Mouse (Mus musculus) left cerebral cortex, postnatal 14 days (tissue): ENCODE measurements around the gene Ptprb. TPM values are rescaled to one million over a fixed set of nuclear protein-coding genes. Genes with fewer than 3 reads are reported as not detected.

Source experiments
- DNase-seq, 2 experiments: peaks; one replicate each; pipeline ENCODE4 v3.0.0; 2021 to 2022; ENCODE audit warnings: low spot score in 2 of 2, mixed read lengths in 1 of 2
- intact Hi-C: fragments of 180-260 bp; cut with DNase I; formaldehyde crosslinking; loops from one replicate; pipeline ENCODE4 v1.15.1; 2025
- total RNA-seq, 2 experiments: library from RNA; stranded (reverse); gene quantifications; 2 replicates each; pipeline ENCODE4 v1.2.3; 2021

The Ptprb gene
- total RNA-seq, 2 experiments from 2014 or later, result 23.5 to 25.5 TPM

DNA sequence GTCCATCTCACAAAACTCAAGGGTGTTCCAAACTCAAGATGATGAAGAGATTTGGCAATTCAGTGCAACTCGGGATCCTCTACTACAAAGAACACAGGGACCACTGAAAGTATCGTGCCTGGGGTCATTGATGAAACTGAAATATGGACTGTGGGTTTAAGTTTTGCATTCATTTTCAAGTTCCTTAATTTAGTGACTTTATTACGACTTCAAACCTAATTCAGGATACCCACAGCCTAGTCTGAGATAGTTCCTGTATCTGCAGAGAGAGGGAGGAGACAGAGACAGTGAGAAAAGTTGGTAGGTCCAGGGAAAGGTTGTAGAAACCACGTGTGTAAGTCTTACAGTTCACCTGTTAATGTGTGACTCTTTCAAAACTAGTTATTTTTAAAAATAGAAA is 15.2 kb downstream of the Ptprb start:
- intact Hi-C loops, result no loop called here

DNA sequence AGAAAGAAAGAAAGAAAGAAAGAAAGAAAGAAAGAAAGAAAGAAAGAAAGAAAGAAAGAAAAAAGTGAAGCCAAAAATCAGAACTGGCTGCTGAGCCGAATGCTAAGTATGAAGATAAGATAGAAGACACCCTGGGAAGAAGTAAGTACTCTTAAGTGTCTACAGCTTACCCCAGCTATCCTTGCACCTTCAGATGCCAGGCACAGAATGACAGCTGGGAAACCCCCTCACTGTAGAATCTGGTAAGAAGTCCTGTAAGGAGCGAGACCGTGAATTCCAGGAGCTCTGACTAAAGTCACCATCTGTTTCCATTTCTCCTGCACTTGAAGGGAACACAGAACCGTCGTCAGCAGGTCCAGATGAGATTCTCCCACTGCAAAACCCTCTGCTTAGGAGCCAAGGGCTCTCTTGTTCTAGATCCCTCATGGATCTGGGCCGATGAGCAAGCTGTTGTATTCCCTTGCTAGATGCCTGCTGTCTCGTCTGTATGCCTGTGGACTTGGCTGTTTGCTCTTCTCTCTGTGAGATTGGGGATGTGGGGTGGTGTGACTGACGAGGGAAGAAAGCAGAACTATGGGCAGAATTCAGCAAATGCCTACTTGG is 15.9 kb downstream of the Ptprb start:
- peak; percentile 53 to 78 for DNase-seq
- intact Hi-C loops, result no loop called here

More for the DNA sequence above, 15.2 kb downstream of the Ptprb start:
- DNase-seq, result no peak

DNA sequence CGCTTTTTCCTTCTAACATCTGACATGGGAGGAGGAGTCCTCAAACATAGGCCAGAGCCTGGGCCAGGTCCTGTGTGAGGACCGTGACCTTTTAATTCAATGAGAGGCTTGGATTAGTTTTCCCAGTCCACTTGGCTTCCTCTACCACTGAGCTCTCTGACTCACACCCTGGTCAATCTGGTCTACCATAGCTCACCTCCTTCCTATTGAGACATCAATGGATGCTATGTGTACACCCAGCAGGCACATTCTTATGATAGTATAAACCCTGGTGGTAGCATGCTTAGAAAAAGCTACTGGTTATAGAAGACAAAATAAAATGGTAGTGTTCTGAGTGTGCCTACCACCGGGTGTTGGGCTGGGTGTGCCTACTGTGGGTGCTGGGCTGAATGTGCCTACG is 21.1 kb downstream of the Ptprb start:
- intact Hi-C loops, result no loop called here
- no peak for DNase-seq

DNA sequence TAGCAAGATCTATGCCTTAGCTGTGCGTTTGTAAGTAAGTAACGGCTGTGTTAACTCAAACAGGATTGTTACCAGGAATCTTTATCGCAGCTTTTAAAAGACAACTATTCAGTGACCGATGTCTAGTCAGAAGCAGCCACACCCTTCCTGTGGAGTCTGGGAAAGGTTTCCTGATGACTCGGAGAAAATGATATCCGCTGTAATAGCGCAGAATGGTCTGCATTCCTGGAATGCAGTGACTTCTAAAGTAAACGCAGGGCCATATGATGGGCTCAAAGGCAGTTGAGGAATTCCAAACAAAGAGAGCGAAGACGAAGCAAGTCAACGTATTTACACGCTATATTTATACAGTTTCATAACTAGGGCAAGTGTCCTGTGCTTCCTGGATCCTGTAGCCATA is 22.5 kb downstream of the Ptprb start:
- intact Hi-C loops, result no loop called here
- no peak for DNase-seq

DNA sequence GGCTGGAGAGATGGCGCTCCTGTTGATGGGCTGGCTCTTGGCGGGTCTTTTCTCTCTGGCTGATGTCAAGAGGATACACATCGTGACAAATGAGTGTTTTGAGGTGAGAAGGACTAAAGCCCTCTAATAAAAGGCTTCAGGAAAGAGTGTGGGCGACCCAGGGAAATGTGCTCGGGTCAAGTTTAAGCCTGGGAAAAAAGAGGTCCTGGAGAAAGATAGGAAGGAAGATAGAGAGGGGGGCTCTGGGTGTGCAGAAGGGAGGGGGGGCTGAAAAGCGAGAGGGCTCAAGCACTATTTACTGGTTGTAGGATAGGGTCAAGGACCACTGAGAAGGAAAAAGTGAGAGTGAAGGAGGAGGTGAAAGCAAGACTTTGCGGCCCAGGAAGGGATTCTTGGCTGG is 25.5 kb downstream of the Ptprb start:
- intact Hi-C loops, result no loop called here
- DNase-seq, result no peak

DNA sequence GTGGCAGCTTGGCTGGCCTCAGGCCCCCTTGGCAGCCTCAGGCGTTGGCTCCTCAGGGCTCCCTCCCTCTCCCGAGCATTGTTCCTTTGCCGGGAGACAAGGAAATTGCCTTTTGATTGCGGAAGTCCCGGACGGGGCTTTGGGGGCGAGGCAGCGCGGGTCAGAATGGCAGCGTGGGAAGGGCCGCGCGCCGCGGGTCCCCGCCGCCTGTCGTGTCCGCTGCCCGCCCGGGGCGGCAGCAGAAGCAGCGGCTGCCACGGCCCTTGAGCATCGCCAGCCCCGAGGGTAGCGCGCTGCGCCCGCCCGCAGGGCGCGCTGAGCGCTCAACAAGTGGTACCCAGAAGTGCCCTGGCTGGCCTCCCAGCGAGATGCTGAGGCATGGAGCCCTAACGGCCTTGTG is 25.9 kb downstream of the Ptprb start:
- intact Hi-C loops, result no loop called here
- peak; percentile 2 to 7 for DNase-seq

DNA sequence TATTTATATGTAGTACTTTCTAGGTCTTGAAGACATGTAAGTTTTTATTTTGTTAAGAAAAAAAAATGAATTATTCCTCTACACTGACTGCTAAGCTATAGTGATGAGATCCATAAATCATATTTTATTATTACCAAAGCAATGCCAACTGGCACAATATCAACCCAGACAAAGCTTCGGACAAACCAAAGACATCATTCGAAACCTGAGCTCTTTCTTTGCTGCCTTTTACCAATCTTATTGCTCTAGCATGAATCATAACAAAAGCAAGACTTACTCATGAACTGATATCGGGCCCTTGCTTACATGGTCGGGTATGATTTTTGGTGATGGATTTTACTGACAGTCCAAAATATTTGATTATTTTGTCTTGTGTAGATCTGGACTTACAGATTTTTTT is 29.0 kb downstream of the Ptprb start:
- DNase-seq, result no peak
- intact Hi-C loops, result no loop called here

DNA sequence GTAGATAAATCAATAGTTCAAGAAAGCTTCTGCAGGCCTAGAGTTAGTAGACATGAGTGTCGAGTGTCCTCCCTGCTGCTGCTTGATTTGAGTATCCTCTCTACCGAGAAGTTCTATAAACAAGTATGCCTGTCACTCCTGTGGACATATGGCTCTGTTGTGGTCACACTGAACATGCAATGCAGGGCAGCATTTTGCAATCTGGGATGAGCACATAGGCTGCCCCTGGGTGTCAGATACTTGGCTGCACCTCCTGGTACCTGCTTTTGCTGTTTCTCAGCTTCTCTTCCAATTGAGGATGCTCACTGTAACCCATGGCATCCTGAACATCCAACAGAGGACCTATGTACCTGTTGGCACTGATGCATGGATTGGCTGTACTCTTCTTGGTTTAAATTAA is 34.1 kb downstream of the Ptprb start:
- intact Hi-C loops, result no loop called here
- no peak for DNase-seq

DNA sequence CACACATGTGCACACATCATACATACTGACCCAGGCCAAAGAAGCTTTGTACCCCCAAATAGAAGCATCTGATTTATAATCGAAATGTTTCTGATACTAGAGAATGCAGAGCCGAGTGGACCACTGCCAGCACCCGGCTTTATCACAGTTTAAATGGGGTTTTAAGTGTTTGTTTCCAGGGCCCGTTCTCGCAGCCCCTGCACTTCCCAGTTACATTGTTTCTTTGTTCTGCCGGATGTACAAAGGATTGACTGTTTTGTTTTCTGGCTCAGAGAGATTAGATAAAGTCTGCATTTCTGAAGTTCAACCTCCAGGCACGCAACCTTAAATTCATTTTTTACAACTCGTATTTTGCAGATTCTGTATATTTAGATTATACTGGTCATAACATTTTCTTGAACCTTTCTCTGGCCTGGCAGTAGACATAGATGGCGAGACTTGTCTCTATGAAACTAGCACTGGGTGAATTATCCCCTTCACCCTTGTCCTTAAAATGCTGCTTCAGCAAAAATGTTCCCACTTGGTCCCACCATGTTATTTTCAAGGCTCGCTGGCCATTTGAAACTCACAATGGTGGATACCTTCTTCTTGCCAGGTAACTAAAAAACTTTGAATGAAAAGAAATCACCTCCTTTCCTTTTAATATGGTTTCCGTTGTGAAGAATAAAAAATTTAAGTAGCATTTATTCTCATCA is 35.3 kb downstream of the Ptprb start:
- intact Hi-C loops, result no loop called here

DNA sequence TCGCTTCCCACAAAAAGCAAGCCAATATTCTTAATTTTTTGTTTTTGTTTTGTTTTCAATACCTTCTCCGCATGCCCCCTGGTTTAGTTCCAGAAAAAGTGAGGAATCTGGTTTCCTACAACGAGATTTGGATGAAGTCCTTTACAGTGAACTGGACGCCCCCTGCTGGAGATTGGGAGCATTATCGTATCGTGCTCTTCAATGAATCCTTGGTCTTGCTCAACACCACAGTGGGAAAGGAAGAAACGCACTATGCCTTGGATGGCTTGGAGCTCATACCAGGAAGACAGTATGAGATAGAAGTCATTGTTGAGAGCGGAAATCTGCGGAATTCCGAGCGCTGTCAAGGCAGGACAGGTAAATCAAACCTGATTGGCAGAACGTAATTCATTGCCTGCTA is 43.9 kb downstream of the Ptprb start:
- intact Hi-C loops, result loop anchor here (1.0 to 5.0 kb wide), 2 partner anchors 111 to 397 kb away; no protein-coding TSS in a partner anchor

More for the DNA sequence above, 35.3 kb downstream of the Ptprb start:
- no peak for DNase-seq

DNA sequence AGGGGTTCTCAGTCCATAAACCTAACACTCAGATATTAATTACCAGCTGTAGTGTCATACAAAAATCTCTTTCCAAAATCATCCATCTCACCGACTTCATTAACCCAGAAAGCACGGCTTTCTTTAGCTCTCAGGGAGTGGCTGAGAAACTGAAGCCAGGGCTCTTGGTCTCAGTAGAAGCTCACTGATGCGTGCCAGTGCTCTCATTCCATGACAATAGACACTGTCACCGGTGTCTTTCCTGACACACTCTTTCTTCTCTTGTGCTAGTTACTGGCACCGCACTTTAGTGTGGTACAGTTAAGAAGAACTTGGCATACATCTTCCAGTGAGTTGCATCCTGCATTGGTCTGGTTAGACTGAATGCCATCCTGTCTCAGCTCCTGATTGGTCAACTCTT is 53.8 kb downstream of the Ptprb start:
- no peak for DNase-seq

More for the DNA sequence above, 43.9 kb downstream of the Ptprb start:
- DNase-seq, result peak; percentile 88 to 89

DNA sequence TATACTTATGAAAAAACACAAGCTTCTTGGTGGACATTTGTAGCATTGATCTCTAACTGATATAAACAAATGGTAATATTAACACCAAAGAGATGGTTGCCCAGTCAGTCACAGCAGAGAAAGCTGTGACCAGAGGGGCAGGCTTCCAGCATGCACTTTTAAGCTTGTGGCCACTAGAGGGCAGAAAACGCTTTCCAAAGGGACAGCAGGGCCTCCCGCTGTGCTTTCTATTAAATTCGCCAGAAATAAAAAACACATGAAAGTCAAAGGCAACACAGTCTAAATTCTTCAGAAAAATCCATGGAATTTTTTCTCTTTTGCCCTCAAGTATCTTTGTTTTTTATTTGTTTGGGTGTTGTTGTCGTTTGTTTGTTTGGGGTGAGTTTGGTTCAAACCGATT is 55.1 kb downstream of the Ptprb start:
- peak; percentile 82 to 88 for DNase-seq
- intact Hi-C loops, result loop anchor here (2.0 to 5.0 kb wide), 3 partner anchors 142 to 562 kb away; partner anchors contain the start of gene Kcnmb4

More for the DNA sequence above, 53.8 kb downstream of the Ptprb start:
- intact Hi-C loops, result no loop called here

DNA sequence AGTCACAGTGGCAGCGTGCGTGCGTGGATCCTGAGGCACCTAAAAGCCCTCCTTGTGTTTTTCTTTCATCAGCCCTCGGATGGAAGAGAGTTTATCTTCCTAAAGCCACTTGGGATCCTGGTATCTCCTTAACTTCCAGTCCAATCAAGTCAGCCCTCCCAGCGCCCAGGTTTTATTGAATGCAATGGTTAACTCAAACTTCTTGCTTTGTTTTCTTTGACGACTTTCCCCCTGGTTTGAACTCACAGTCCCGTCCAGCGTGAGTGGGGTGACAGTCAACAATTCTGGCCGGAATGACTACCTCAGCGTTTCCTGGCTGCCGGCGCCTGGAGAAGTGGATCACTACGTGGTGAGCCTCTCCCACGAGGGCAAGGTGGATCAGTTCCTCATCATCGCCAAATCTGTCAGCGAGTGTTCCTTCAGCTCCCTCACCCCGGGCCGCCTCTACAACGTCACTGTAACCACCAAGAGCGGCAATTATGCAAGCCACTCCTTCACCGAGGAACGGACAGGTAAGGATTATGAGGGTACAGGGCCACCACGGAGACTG is 55.7 kb downstream of the Ptprb start:
- no peak for DNase-seq
- intact Hi-C loops, result loop anchor here (2.0 to 5.0 kb wide), 3 partner anchors 142 to 561 kb away; partner anchors contain the start of gene Kcnmb4

DNA sequence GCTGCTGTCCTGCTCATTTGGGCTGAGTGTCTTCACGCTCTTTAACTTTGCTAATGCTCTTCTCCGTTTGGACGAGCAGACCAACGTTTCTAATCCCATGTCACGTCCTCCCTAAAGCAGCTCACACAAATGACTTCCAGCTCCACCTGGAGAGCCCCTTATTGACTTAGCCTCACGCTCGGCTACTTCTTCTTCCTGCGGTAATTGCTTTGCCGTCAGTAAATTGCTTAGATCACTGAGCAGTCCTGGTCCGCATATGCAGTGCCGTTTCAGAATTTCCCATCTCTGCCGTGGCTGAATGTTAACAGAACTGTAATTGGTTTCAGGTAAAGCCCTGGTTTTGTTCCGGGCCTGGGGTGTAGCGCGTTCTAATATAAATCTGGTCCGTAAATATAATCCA is 58.3 kb downstream of the Ptprb start:
- intact Hi-C loops, result loop anchor here (5.0 kb wide), 1 partner anchor 559 kb away; no protein-coding TSS in a partner anchor
- no peak for DNase-seq

DNA sequence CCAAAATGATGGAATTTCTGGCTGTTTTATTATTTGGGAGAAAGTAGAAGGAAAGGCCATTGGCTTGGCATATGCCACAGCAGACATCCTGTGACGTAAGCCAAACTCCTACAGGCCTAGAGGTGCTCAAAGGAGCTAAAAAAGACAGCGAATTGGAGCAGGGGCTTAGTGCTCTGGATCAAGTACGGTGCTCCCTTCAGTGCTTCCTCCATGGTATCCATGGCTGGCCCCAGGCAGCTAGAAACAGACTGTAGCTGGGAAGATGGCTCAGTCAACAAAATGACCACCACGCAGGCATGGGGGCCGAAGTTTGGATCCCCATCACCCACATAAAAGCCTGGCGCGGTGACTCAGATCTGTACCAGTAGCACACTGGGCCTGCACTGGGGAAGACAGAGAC is 58.8 kb downstream of the Ptprb start:
- DNase-seq, result no peak
- intact Hi-C loops, result loop anchor here (5.0 kb wide), 1 partner anchor 558 kb away; no protein-coding TSS in a partner anchor

DNA sequence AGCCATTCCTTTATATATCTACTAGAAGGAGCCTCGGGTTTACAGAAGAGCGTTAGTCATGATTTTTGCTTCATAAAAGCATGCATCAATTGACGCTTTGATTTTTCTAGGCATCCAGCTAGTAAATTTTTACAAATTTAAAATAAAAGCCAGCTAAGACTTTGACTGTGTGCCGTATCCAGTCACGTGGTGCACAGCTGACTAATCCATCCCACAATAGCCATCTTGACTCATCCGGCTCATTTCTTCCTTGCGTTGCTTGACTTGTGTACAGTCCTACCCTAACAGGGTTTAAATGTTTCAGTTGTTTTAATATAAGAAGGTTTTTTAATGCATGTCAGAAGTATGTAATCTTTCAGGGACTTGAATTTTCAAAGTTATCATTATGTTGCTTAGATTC is 60.0 kb downstream of the Ptprb start:
- intact Hi-C loops, result no loop called here
- no peak for DNase-seq

DNA sequence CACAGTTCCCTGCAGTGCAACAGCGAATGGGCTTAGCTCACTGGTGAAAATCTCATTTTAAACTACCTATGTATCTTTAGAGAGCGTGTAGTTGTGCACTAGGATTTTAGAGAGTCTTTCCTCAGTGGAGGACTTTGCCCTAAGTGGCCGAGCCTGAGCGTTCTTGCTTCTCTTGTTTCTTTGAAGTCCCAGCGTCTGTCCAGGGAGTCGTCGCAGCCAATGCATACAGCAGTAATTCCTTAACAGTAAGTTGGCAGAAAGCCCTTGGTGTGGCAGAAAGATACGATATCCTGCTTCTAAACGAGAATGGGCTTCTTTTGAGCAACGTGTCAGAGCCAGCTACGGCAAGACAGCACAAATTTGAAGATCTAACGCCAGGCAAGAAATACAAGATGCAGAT is 65.9 kb downstream of the Ptprb start:
- DNase-seq, result no peak
- intact Hi-C loops, result no loop called here

DNA sequence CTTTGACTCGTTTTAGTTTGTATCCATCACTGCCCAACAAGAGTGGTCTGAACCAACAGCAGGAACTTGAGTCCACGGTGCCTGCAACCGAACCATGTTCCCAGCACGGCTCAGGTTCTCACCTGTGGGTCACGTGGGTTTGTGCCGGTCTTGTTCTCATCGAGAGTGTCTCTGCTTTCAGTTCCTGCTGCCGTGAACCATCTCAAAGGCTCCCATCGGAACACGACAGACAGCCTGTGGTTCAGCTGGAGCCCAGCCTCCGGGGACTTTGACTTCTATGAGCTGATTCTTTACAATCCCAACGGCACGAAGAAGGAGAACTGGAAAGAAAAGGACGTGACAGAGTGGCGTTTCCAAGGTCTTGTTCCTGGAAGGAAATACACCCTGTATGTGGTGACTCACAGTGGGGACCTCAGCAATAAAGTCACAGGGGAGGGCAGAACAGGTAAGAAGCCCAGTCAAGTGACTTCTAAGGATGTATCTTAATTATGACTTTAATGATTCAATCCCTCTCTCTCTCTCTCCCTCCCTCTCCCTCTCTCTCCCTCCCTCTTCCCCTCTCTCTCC is 71.4 kb downstream of the Ptprb start:
- DNase-seq, result no peak
- intact Hi-C loops, result no loop called here

DNA sequence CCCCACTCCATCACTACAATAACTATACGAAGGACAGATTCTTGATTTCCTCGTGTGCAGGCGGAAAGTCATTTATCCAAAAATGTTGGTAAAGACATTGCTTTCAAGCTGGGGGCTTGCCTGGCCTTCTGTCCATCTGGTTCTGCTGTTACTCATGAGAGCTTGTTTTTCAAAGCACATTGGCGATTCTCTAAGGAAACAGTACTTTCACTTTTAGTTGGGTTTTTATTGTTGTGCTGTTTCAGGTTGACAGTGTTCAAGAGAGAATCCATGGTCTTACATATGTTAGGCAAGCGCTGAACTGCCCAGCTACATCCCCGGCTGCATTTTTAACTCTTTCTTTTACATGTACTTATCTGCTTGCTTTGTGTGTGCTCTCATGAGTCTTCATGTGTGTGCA is 73.7 kb downstream of the Ptprb start:
- DNase-seq, result no peak
- intact Hi-C loops, result no loop called here

DNA sequence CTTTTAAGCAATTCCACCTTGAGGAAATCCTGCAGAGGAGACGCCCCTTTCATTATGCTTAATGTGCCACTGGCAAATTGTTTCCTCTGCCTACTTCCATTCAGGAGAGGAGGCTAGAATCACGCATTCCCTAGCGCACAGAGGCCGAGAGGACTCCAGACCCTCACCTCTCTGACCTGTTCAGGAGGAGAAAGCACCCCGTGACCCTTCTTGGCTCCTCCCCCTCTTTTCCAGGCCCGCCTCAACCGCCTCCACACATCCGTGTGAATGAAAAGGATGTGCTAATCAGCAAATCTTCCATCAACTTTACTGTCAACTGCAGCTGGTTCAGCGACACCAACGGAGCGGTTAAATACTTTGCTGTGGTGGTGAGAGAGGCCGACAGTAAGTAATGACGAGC is 75.2 kb downstream of the Ptprb start:
- no peak for DNase-seq
- intact Hi-C loops, result no loop called here
